Mouse (Mus musculus) megakaryocyte, embryonic 14.5 days (primary cell): ENCODE data around the gene Tgfbr3.

Experiments used
- FLI1 ChIP-seq: IDR thresholded peaks from 2 replicates; pipeline ENCODE4 v1.6.1; 2012; ENCODE audit warnings: low read length, inconsistent platforms, mixed read lengths
- GATA1 ChIP-seq: IDR thresholded peaks from 3 replicates; pipeline ENCODE4 v1.6.1; 2012; ENCODE audit warnings: mixed read lengths, low read length, inconsistent platforms, borderline replicate concordance

DNA sequence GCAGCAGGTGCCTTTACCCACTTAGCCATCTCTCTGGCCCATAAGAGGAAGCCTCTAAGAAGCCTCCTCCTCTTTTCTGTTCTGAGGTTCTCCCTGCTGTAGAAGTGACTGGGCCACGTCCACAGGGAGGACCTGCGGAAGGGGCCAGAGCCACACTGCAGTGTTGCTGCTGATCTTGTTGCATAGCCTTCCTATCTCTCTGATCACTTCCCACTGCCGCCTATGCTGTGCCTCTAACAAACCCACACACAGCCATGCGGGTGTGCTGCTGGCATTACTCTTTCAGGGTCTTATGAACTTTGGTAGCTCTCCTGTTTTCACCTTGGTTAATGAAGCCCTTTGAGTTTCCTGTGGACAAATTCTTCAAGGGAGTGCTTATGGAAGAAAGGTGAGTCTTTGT, 144.3 kb downstream of the Tgfbr3 start:
- TF ChIP-seq FLI1 (no peak), GATA1 (no peak)
